Mouse (Mus musculus): ENCODE results near the gene Gphn.

Gphn gene

DNA sequence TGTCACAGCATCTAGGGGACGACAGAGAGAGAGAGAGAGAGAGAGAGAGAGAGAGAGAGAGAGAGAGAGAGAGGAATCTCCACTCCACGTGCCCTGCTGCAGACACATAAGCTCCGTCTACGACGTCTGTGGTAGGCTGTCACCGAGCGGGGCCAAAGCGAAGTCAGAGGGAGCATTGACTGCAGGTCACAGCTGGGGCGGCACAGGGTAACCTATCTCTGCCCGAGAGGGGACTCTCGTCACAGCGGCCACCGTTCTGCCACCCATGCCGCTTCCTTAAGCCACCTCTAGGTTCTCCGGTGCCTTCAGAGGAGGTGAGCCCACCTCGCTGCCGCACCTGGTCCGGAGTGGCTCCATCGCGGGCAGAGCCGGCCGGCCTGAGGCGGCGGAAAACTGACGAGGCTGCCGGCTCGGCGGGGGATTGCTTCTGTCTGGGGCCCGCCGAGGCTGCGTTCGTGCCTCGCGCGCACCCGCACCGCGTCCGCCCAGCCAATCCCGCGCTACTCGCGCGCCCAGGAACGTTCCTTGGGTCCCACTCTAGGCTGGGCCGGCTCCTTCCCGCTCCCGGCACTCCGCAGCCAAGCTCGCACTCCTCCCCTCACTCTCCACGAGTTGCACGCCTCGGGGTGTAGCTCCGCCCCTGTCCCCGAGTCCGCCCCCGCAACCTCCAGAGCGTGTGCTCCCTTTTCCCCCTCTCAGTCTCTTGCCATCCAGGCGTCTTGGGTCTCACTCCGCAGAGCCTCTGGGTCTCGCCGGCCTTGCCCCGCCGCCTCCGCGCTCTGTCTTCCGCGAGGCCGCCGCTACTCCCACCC, at the start of gene Gphn:
Gphn (plus strand) TSS at position 673 of the 812 bp plus-strand sequence.
- DNase-seq (ENCODE audit: low spot score in 2 of 2) = peak; percentile 88 to 91

DNA sequence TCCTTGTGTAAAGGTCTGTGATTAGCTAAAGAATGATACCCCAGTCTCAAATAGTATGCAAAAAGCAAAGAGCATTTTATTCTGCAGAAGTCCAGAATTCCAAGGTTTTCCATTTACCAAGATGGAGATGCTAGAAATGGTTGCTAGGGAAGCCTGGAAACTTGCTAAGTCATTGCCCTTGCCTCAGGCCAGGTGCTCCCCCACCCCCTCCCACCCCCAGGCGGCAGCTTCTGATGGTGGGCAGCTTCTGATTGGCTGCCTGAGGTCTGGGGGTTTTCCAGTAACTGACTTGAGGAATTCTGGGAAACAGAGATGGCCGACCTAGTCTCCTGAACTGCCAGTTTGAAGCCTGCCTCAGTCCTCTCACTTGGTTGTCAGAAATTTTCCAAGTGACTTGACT, 44.7 kb upstream of the Gphn start:
- no peak for DNase-seq (ENCODE audit: low spot score in 2 of 2)

DNA sequence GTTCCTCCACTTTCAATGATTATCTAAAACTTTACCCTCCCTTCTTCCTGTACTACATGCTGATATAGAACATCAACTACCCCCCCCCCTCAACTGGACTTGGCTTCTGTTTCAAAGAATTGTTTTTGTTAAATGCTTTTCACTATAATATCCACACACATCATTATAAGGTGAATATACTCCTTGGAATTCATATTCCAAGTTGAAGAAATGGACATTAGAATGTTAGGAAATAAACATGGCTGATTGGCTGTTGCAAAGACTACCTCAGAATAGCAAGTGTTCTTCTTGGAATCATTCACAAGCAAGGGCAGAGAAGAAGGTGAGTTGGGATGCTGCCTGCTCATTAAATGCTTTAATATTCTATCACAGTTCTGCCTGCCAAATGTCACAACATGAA, 32.2 kb upstream of the Gphn start, which contains the start of gene Gm6657:
Gm6657 (plus strand) TSS at position 301 of the 400 bp plus-strand sequence.
- DNase-seq (ENCODE audit: low spot score in 2 of 2) = no peak

DNA sequence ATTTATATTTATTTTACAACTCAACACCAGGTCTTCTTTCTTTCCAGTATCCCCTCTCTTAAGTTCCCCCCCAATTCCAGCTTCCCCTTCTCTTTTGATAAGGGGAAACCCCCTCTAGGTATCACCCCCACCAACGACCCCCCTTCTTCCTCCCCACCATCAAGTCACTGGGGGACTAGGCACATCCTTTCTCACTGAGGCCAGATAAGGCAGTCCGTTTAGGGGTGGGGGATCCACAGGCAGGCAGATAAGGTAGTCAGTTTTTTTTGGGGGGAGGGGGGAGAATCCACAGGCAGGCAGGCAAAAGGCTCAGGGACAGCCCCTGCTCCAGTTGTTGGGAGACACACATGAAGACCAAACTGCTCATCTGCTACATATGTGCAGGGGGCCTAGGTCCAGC, 30.8 kb upstream of the Gphn start:
- DNase-seq (ENCODE audit: low spot score in 2 of 2) = no peak

DNA sequence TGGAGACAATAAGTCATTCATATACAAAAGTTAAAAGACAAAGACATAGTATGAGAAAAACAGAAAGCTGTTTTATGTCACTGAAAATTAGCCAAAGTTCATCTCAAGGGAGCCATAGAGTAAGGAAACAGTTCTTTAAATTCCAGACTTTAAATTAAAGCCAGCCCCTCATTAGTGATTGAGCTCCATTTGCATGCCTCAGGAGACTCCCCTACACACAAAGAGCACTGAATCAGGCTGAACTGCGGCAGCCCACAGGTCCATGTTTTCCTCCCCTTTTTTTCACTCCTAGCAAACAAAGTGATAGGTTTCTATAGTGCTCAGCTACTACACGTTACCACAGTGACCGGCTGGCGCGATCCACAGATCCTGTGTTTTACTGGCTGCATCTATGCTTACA, 22.5 kb upstream of the Gphn start:
- DNase-seq (ENCODE audit: low spot score in 2 of 2) = no peak

DNA sequence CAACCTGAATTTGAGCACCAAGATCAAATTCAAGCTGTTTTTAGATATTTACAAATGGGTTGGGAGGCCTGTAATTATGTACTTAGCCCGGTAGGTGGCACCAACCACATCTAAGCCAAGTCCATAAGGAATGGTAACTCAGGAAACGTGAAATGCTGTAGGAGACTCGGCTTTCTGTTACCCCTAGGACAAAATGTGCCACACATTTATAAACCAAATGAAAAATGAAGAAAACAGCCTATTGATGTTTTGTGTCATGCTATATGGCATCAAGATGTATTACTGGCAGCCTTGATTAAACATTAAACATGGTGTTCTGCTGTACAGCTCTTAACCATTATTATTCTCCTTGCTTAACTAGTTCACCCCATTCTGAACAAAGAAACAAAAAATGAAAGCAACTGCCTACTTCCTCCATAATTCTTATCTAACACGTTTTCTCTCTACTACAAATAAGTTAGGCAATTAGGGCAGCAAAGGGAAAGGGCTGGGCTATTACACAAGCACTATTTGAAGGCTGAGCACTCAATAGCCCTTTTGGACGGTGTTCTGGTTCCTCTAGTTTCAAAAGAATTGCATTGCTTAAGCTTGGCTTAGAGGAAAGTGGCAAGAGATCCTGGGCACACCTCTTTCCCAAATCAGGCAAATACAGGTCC, 20.1 kb upstream of the Gphn start:
- peak in 1 of 2 experiments; percentile 23 for DNase-seq (ENCODE audit: low spot score in 2 of 2)

DNA sequence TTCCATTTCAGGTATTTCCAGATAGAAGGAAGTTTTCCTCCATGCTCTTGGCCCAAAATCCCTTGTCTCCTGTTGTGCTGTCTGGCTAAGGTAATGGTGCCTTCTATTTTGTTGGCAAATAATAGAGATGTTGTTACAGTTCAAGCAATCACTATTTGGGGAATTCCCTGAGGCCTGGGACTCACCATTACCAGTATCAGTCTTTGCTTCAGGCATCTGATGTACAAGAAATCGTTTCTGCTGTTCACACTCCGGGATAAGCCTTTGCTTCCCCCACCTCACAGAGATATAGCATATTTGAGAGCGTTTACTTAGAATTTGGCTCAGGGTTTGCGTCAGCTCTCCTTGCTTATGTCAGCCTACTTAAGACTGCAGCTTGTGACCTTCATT, 19.6 kb upstream of the Gphn start:
- no peak for DNase-seq (ENCODE audit: low spot score in 2 of 2)

DNA sequence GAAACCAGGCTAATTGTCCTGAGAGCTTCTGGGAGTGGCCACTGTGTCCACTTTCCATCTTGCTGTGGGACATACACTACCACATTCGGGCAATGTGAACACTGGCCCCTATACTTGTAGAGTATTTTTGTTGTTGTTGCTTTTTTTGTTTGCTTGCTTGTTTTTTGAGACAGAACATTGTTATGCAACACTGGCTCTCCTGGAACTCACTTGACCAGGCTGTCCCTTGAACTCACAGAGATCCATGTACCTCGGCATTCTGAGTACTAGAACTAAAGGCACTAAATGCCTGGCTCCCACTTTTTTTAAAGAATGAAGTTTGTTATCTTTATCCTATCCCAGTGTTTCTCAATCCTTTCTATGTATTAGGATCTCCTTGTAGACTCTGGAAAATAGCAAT, 16.3 kb upstream of the Gphn start:
- no peak for DNase-seq (ENCODE audit: low spot score in 2 of 2)

DNA sequence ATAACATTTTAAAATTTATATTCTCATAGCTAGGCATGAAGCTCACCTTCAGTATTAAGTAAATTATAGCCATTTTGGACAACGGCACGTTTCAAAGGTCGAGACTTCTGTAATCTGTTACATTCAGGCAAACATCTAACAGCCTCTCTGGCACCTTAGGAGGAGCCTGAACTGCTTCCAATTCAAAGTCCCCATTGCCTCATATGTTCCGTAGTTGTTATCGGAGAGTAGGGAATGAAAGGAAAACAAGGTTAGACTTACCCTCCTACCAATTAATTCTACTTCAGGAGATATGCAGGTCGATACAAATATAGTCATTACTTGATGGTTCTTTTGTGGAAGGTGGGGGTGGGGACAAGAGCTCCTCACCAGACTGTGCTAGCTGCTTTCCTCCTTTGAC, 10.7 kb upstream of the Gphn start:
- DNase-seq (ENCODE audit: low spot score in 2 of 2) = no peak

DNA sequence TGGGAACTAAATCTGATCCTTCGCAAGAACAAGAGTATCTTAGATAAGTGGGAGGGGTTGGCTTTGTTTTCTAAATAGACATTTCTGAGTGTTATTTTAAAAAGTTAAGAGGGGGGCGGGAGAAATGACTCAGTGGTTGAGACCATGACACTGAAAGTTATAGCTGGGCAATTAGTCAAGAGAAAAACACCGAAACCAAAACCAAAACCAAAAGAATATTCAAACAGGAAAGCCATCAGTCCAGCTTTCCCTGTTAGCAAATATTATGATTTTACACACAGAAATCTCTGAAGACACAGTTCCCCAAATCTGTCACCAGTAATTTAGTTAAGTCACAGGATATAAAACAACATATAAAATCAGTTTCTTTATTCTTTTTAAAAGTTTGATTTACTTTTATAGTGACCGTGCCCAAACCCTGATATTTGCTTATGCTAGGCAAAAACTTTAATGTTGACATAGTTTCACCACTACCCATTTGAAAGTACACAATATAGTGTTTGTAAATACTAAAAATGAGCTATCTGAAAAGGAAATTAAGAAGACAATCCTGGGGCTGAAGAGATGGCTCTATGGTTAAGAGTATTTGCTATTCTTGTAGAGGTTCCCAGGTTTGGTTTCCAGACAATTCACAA, 6.9 kb upstream of the Gphn start:
- no peak for DNase-seq (ENCODE audit: low spot score in 2 of 2)

DNA sequence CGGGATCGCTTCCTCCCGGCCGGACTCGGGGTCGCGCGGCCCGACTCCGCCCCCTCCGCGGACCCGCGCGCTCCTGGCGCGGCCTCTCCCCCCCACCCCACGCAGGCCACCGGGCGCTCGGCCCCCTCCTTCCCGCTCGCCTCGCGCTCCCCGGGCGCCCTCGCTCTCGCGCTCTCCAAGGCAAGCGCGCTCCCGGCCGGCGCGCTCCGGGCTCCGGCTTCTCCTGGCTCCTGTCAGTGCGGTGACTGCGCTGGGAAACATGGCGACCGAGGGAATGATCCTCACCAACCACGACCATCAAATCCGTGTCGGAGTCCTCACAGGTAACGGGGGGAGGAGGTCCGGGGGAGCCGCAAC, 318 bp downstream of the Gphn start:
- DNase-seq (ENCODE audit: low spot score in 2 of 2) = peak; percentile 76 to 82

DNA sequence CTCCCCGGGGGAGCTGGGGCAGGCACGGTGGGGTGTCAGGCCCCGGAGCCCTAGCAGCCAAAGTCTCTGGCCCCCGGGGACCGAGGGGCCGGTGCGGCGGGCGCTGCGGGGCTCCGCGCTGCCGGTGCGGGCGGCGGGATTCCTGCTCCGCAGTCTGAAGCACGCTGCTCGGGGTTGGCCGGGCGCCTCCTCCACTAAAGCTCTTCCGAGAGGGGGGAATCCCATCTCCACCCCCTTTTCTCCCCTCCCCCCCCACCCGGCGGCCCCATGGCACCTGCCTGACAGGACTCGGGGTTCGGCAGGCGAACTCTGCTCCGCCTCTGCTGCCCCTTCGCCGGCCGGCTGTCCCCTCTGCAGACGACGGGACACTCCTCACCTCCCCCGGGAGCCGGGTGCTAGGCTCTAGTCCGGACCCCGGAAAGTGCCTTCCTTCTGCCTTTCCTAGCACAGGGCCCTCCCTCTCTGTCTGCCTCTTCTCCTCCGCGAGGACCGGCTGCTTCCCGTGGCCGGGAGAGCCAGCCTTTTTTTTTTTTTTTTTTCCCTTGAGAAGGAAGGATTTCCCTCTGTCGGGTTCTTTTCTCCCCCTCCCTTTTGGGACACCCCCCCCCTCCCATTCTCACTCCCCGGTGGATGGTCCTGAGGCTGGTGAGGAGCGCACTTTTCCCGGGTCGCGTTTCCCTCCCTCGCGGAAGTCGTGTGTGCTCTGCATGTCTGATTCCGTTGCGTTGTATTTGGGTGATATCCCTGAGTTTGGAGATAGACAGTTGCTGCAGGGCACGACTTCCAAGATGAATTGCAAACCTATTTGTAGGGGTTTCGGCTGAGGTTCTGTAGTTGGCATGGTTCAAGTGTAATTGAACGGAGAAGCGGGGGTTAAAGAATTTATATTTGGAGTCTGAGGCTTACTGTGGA, 1.1 kb downstream of the Gphn start:
- DNase-seq (ENCODE audit: low spot score in 2 of 2) = peak; percentile 18 to 26

DNA sequence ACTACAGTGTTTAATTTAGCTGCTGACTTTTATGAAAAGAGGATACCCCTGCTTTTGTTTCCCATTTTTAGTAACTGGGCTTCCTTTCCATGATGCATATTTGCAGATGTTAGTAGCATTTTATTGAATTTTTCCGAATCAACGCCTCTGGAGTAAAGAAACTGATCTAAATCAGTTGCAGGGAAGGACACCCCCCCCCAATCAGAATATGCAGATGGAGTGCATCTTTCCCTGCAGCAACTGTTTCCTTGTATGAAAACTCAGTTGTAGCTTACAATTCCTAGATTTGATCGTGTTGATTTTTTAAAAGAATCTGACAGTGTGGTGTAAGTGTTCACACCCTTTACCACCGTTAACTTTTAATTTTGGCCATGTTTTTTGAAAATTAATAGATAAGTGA, 2.0 kb downstream of the Gphn start:
- no peak for DNase-seq (ENCODE audit: low spot score in 2 of 2)

DNA sequence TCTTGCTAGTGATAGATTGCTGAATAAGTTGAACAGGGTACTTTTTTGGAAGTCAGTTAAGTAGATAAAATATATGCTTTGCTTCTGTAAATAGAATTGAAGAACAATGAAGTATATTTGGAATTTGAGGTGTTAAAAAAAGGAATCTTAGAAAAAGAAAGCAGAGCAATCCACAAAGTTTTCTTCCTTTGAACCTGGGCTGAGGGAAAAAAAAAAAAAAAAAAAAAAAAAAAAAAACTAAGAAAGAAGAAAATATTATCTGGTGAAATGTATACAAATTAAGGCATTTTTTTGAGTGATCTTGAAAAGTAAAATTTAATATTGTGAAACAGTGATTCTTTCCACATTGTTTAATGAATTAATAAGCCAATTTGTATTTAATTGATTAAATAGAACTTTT, 6.4 kb downstream of the Gphn start:
- DNase-seq (ENCODE audit: low spot score in 2 of 2) = no peak

DNA sequence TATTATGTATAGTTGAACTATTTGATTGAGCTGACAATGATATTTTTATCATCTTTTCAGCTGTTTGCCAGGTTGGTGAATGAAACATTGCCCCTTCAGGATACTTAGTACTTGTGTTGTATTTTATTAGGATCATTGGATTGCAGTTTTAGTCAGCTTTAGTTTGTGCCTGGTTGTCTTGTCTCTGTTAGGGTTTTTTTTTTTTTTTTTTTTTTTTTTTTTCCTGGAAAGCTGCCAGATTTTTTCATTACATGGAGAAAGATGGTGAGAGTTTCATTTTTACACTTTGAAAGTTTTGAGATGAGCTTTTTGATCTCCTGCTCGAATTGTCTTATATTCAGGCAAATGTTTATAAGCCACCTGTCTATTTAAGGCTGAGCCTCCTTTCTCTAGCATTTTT, 22.2 kb downstream of the Gphn start:
- no peak for DNase-seq (ENCODE audit: low spot score in 2 of 2)

DNA sequence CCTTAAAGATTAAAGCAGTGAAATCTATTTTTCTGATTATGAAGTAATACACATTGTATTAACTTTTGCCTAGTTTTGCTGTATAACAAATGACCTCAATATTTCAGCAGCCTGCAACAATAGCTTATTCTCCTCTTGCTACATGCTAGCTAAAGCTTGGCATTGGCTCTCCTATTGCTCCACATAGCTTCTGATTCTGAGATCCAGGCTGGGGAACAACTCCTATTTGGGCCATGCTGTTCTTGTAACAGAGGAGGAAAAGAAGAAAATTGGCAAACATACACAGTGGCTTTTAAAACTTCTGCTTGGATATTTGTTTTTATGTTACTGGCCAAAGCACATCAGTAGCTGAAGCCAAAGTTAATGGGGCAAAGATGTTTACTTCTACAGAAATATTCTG, 23.0 kb downstream of the Gphn start:
- no peak for DNase-seq (ENCODE audit: low spot score in 2 of 2)

DNA sequence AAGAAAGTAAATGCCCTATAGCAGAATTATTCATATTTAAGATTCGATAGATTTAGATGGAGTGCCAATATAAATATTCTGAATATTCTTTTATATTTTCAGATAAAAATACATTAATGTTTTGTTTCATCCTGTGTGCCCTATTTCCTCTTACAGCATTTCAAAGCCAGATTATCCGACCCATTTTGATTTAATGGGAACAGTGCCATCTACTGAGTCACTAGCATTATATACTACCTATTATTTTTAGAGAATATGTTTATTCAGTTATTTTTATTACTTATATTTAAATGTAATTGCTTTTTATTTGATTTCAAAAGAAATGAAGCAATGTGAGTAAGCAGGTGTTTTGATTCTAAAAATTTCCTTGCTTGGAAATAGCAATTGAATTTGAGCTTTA, 51.2 kb downstream of the Gphn start:
- no peak for DNase-seq (ENCODE audit: low spot score in 2 of 2)

DNA sequence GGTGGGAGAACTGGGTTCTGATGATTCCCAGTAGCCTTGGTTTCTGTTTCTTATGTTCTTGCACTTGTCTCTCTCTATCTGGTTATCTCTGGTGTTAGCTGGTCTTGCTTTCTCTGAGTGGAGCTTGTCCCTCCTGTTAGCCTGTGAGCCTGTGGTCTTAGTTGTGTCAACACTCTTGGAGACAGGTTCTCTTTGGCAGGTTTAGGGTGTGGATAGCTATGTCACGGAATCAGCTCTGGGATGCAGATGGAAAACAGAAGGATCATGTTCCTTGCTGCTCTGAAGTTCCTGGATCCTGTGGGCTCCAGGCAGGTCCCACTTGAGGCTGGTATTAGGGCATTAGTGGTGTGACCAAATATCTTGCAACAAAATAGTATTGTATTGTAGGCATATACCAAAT, 64.2 kb downstream of the Gphn start:
- DNase-seq (ENCODE audit: low spot score in 2 of 2) = no peak

DNA sequence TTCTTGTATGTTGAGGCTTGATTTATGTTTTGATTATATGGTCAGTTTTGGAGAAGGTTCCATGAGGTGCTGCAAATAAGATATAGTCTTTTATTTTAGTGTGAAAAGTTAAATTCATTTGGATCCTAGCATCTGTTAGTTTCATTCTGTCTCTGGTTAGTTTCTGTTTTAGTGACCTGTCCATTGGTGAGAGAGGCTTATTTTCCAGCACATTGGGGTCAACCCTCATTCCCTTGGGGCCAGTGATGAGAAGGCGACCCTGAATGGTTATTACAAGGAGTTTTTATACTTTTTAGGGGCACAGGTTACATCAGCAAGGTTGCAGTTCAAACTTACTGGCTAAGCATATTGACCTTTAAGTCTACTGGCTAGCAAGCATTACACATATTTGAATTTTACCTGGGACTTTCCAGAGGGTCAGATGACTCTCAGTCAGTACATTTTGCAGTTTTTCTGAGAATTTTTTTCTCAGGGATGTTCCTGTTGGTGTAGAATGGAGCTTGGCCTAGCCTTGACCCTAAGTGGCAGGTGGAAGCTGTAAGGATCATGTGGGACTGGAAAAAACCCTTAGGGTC, 72.7 kb downstream of the Gphn start:
- DNase-seq (ENCODE audit: low spot score in 2 of 2) = no peak

DNA sequence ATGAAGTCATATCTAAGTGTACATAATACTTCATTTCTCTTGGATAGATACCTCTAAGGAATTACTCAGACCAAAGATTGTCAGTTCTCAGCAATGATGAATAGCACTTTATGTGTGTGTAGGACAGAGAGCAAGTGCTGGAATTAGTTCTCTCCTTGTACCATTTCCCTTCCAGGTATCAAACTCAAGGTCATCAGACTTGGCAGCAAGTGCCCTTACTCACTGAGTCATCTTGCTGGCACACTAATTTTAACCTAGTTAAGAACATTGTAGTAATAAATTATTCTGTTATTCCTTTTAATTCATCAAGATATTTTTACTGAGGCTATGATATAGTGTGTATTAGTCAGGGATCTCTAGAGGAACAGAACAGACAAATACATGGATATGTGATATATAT, 88.9 kb downstream of the Gphn start:
- no peak for DNase-seq (ENCODE audit: low spot score in 2 of 2)

DNA sequence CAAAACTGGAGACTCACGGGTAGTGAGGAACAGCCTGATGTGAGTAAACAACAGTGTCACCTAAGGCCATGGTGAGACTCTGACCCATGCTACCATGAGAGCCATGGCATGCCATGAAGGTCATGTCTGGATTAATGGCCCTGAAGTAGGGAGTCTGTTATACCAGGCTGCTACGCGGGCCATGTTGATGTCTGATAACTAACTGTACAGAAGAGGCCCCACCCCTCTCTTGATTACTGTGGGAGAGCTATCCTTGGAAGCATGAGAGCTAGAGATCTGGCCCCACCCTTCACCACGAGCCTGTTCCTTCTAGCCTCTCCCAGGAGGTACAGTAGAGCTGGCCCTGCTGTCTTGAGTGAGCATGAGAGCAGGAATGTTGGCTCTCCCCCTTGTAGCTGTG, 101.8 kb downstream of the Gphn start:
- no peak for DNase-seq (ENCODE audit: low spot score in 2 of 2)

DNA sequence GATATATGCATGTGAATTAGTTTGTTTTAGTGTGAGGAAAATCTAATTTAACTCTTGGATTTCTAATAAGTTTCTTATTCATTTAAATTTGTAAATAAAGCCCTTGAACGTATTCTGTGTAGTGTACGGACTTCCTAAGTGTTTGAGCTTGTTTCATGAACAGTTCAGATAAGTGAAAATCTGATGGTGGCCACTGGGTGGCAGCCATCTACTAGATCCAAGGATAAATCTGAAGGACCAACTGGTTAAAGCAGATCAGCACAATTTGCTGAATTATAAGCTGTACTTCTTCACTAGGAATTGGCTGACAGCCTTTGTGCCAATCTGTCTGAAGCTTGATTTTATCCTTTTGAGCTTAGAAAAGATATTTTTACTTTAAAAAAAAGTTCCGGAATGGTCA, 105.9 kb downstream of the Gphn start:
- DNase-seq (ENCODE audit: low spot score in 2 of 2) = peak; percentile 39 to 74

Measured in frontal cortex, postnatal 14 days (tissue).